Mouse (Mus musculus) liver, adult 2 months (tissue): ENCODE results near the gene Dlx5. TPM values are rescaled to one million over a fixed set of nuclear protein-coding genes. Genes with fewer than 3 reads are reported as not detected.

Experiments used
- DNase-seq: peaks from one replicate; pipeline ENCODE4 v3.0.0-alpha.2; 2011; ENCODE audit warnings: low read depth, low spot score; ENCODE audit errors: extremely low read depth
- H3K27ac ChIP-seq: fragments of 200-500 bp; replicated peaks from 2 replicates; pipeline ENCODE4 v1.5.1; 2012; ENCODE audit warnings: low read depth, mild to moderate bottlenecking, control low read depth, inconsistent platforms, low read length; ENCODE audit not compliant: insufficient read depth
- H3K27me3 ChIP-seq: fragments of 200-500 bp; 2 replicates; pipeline ENCODE4 v1.6.1; 2012; ENCODE audit warnings: mild to moderate bottlenecking, moderate library complexity, low read length, inconsistent platforms; ENCODE audit not compliant: control insufficient read depth, insufficient read depth
- H3K36me3 ChIP-seq: fragments of 200-500 bp; 2 replicates; pipeline ENCODE4 v1.6.1; 2012; ENCODE audit warnings: low read length, inconsistent platforms; ENCODE audit not compliant: control insufficient read depth, insufficient read depth
- H3K4me1 ChIP-seq: fragments of 200-500 bp; 2 replicates; pipeline ENCODE4 v1.6.1; 2011; ENCODE audit warnings: low read length; ENCODE audit not compliant: control insufficient read depth, insufficient read depth
- H3K4me3 ChIP-seq: fragments of 200-500 bp; 2 replicates; pipeline ENCODE4 v1.5.1; 2011; ENCODE audit warnings: low read depth, mild to moderate bottlenecking, control low read depth, low read length, moderate library complexity; ENCODE audit not compliant: insufficient read depth
- H3K79me2 ChIP-seq: fragments of 200-500 bp; 2 replicates; pipeline ENCODE4 v1.6.1; 2012; ENCODE audit warnings: inconsistent platforms, mild to moderate bottlenecking, low read length, moderate library complexity; ENCODE audit not compliant: control insufficient read depth, insufficient read depth
- H3K9ac ChIP-seq: fragments of 200-500 bp; 2 replicates; pipeline ENCODE4 v1.6.1; 2012; ENCODE audit warnings: low read depth, mild to moderate bottlenecking, control low read depth, inconsistent platforms, low read length
- CTCF ChIP-seq: fragments of 200-500 bp; IDR thresholded peaks from 2 replicates; pipeline ENCODE4 v1.5.1; 2011; ENCODE audit warnings: low read depth, low read length, control low read depth
- POLR2A ChIP-seq: fragments of 200-500 bp; IDR thresholded peaks from 2 replicates; pipeline ENCODE4 v1.6.1; 2011; ENCODE audit warnings: low read length, control low read depth; ENCODE audit not compliant: insufficient read depth; ENCODE audit errors: extremely low read depth
- WGBS: fragments of 180-500 bp; shearing (Covaris S2); methylation state at CpG from one replicate; pipeline ENCODE4 v1.1.7; 2018; 5-methylcytosine and 5-hydroxymethylcytosine counted together
- polyA plus RNA-seq: library from polyadenylated mRNA; depleted of rRNA; stranded (reverse); fragments of >200 nt; gene quantifications from 2 replicates; pipeline ENCODE4 v1.2.3, GENCODE M21; 2012
- total RNA-seq: library from RNA; depleted of rRNA; stranded (reverse); fragments of >200 nt; gene quantifications from 2 replicates; pipeline ENCODE4 v1.2.3, GENCODE M21; 2014

Dlx5 gene
- total and polyA plus RNA-seq, 2 experiments: not detected

DNA sequence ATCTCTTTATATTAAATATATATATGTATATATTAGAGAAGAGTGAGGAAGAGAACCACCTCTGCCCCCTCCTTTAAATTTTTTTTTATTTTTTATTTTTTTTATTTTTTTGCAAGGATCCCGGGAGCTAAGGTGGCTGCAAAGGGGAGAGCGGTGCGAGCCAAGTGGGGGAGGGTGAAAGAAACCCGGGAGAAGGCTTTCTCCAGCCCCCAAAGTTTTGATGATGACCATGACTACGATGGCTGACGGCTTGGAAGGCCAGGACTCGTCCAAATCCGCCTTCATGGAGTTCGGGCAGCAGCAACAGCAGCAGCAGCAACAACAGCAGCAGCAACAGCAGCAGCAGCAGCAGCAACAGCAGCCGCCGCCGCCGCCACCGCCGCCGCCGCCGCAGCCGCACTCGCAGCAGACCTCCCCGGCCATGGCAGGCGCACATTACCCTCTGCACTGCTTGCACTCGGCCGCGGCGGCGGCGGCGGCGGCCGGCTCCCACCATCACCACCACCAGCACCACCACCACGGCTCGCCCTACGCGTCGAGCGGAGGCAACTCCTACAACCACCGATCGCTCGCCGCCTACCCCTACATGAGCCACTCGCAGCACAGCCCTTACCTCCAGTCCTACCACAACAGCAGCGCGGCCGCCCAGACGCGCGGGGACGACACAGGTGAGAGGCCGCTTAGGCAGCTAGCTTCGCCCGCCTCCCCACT, 18.6 kb downstream of the Dlx5 start, which contains the start of gene Dlx6:
TSS of gene Dlx6 (plus strand) at position 175 of the 711 bp plus-strand sequence.
- no peak within 1 kb of the TSS for H3K27ac ChIP-seq
- no peak within 1 kb of the TSS; the same call in 1 of the 2 replicates for H3K4me3 ChIP-seq
- peaks cover 7% of the 10 kb centered on the region; the same call in 1 of the 2 replicates for H3K4me1 ChIP-seq
- no peak for DNase-seq
- no peaks in the 10 kb centered on the region for H3K36me3 ChIP-seq
- H3K9ac ChIP-seq: no peak within 1 kb of the TSS
- TF ChIP-seq POLR2A (no peak), CTCF (no peak)
- under 1% methylated on average over 43 of the region's 52 CpGs for WGBS
- H3K79me2 ChIP-seq: no peaks in the 10 kb centered on the region
- peaks cover 27% of the 10 kb centered on the region for H3K27me3 ChIP-seq

DNA sequence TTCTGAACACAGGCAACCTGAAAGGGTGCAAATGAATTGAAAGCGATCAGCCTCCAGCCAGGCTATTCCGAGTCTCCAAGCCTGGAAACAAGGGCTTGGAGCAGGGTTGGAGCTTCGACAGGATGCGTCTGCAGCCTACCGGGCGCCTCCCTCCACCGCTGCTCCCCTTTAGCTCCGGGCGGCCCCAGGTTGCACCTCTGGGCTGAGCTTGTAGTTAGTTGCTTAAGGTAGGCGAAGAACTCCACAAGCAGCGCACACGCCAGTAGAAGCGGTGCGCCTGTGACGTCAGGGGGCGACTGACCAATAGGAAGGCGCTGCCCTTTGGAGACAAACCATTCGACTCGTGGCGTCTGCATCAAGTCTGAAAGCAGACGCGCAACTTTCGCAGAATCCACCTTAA, 19.3 kb downstream of the Dlx5 start:
- Histone ChIP-seq H3K4me3 (no peak overlapping the region), H3K27me3 (peaks cover 27% of the 10 kb centered on the region)
- 4% methylated on average over 23 of the region's 23 CpGs for whole genome bisulfite sequencing

DNA sequence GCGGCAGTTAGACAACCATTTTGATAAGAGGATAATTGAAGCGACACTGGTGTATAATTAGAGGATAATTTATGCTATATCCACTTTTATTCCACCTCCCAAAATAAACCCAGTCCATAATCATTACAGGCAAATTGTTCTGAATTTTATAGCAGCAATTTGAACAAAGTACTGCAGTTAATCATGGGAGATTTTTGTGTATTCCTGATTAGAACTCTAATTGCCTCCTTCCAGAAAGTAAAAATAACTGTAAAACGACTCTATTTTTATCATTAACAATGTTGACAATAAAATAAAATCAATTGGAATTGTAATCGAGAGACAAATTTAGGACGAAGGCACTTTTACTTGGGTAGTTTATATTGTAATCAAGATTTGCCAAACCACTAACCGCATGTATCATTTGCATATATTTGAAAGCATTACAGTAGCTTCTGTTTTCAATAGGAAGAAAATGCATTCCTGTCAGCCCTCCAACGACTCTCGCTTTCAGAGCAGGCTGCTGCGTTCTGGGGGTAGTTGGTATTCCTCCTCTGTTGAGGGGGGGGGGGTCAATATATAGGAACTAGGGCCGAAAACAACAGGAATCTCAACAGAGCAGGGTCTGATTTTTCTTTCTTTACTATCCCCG, 20.0 kb downstream of the Dlx5 start:
- H3K36me3 ChIP-seq: no peaks in the 10 kb centered on the region
- H3K9ac ChIP-seq: no peak overlapping the region
- 6% methylated on average over 11 of the region's 11 CpGs for WGBS
- H3K4me3 ChIP-seq: no peak overlapping the region
- peaks cover 7% of the 10 kb centered on the region; the same call in 1 of the 2 replicates for H3K4me1 ChIP-seq
- H3K27me3 ChIP-seq: peaks cover 27% of the 10 kb centered on the region
- TF ChIP-seq CTCF: no peak
- TF ChIP-seq POLR2A: no peak
- H3K79me2 ChIP-seq: no peaks in the 10 kb centered on the region
- H3K27ac ChIP-seq: no peak overlapping the region
- no peak for DNase-seq

More for the DNA sequence above, 19.3 kb downstream of the Dlx5 start:
- Histone ChIP-seq H3K9ac (no peak overlapping the region), H3K27ac (no peak overlapping the region), H3K79me2 (no peaks in the 10 kb centered on the region), H3K36me3 (no peaks in the 10 kb centered on the region), H3K4me1 (peaks cover 7% of the 10 kb centered on the region; the same call in 1 of the 2 replicates)
- DNase-seq: no peak
- TF ChIP-seq POLR2A (no peak), CTCF (no peak)

DNA sequence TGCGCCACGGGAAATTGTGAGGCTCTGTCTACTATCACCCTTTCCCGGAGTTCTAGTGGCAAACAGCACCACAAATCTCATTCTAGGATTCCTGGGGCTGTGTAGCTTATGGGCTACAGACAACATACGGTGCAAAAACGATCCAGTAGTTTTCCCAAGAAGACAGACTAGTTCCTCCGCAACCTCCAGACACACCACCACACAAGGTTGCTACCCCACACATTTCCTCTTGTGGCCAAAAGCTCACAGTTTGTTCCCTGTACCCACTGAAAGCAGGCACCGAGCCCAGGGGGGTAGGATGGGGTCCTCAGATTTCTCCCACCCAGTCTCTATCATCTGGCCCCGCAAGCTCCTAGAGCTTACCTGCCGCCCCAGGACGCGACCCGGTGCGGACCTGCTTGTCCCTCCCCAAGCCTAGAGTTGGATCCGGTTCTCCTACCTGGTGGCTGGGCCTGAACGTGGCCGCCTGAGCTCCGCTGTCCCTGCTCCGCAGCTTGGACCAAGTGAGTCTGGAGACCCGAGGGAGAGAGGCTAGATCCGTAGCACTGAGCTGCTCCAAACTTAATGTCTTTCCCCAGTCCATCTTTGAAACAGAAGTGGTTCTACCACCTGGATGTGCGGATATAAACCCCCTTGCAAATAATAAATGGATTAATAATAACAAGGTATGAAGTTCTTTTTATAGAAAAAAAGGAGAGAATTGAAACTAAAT, 20.6 kb downstream of the Dlx5 start:
- TF ChIP-seq POLR2A (no peak), CTCF (no peak)
- Histone ChIP-seq H3K36me3 (no peaks in the 10 kb centered on the region), H3K4me1 (peaks cover 7% of the 10 kb centered on the region; the same call in 1 of the 2 replicates), H3K4me3 (no peak overlapping the region), H3K27ac (no peak overlapping the region), H3K27me3 (peaks cover 30% of the 10 kb centered on the region), H3K79me2 (no peaks in the 10 kb centered on the region), H3K9ac (no peak overlapping the region)
- WGBS: 6% methylated on average over 21 of the region's 21 CpGs
- no peak for DNase-seq

DNA sequence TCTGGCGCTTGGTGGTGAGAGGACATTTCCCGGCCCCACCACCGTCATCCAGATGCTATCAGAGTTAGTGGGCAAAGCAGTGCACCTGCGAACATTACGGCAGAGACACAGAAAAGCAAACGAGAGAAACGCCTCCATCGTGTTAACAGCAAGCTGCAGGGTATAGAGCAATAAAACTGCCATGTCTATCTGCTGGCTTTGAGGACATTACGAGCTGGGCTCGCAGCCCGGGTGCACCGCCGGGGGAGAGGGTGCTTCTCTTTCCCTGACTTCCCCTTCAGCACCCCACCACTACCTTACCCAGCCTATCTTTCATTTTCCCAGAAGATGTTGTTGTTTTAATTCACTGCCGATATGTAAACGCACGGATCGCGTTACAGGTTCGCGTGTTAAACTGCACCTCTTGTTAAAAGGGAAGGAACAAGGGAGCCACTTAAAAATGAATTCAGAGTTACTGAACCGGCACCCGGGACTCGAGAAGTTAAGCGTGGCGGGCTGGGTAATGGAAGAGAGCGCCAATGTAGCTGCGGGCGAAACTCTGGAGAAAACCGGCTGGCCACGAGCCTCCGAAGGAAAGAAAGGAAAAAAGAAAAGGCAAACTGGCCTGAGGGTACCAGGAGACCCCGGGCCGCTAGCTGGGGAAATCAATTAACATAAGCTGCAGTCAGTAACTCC, 21.3 kb downstream of the Dlx5 start:
- no peaks in the 10 kb centered on the region for H3K36me3 ChIP-seq
- no peak for DNase-seq
- H3K9ac ChIP-seq: no peak overlapping the region
- whole genome bisulfite sequencing: 2% methylated on average over 33 of the region's 33 CpGs
- no peaks in the 10 kb centered on the region for H3K79me2 ChIP-seq
- peaks cover 7% of the 10 kb centered on the region; the same call in 1 of the 2 replicates for H3K4me1 ChIP-seq
- H3K27me3 ChIP-seq: peaks cover 30% of the 10 kb centered on the region
- no peak overlapping the region for H3K4me3 ChIP-seq
- H3K27ac ChIP-seq: no peak overlapping the region
- TF ChIP-seq POLR2A: no peak
- no peak for TF ChIP-seq CTCF
